Mouse (Mus musculus): ENCODE measurements around the gene Mrpl52. TPM values are rescaled to one million over a fixed set of nuclear protein-coding genes. Genes with fewer than 3 reads are reported as not detected.

Mrpl52 gene
- total and polyA plus RNA-seq, 3 experiments: 115 to 168 (median 129) TPM

DNA sequence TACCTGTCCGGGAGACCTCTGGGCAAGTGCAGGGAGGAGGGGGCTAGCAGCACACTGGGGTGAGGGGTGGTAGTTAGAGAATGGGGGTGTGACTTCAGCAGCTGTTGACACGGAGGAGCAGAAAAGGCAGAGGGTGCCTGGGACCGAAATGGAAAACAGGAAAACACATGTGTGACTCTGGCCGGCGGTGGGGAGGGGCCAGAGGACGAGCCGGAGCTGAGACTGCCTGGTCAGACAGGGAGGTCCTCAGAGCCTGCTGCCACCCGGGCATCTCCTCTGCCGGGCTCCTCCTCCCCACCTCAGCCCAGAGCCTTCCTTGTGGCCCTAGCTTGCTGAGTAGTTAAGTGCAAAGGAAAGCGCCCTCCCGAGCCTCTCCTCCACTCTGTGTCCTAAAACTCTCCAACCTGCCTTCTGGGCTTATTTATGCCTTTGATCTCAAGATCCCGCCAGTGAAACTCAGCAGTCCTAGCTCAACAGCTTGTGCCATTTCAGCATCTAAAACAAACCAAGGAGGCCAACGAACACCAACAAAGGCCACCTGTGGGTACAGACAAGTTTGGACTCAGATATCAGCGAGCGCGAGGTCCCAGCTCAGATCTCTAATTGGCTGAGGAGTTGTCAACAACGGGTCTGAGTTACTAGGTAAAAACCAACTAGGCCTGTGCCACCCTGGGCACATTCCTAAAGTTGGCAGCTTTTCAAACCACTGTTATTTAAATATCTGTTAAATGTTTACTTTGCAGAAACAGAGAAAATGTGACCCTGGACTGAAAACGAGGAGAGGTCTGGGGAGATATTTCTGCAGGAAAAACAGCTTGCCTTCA is 12.6 kb upstream of the Mrpl52 start:
- no peaks in the 10 kb centered on the region for H3K36me3 ChIP-seq (ENCODE audit: control insufficient read depth, insufficient read depth, low read length)
- peaks cover 3% of the 10 kb centered on the region; the same call in 1 of the 2 replicates for H3K4me1 ChIP-seq (ENCODE audit: control insufficient read depth, insufficient read depth, low read length)
- peak; percentile 48 to 53 for DNase-seq
- H3K27me3 ChIP-seq (ENCODE audit: control insufficient read depth, insufficient read depth, low read length): no peaks in the 10 kb centered on the region
- peak overlapping the region; percentile 37 for H3K4me3 ChIP-seq
- H3K9ac ChIP-seq (ENCODE audit: low read depth, low read length): peak overlapping the region; percentile 35
- no peak for TF ChIP-seq EP300 (IDR thresholded peaks at IDR 0.05; ENCODE audit: insufficient read depth, low read depth, low read length)
- TF ChIP-seq POLR2A (IDR thresholded peaks at IDR 0.05; ENCODE audit: insufficient read depth, low read depth, low read length): no peak
- TF ChIP-seq CTCF (IDR thresholded peaks at IDR 0.05): no peak
- 36% methylated on average over 18 of the region's 18 CpGs for WGBS
- H3K79me2 ChIP-seq (replicated peaks; ENCODE audit: control insufficient read depth, insufficient read depth, low read length): no peaks in the 10 kb centered on the region
- intact Hi-C loops (cut with DNase I): loop anchor here (2.0 to 5.0 kb wide), 2 partner anchors 52 to 185 kb away; partner anchors contain the start of gene Oxa1l
- peak overlapping the region; percentile 39 for H3K27ac ChIP-seq

- intact Hi-C loops (cut with DNase I): no loop called here
- Histone ChIP-seq H3K9ac (ENCODE audit: low read depth, low read length) (no peak overlapping the region), H3K27me3 (ENCODE audit: control insufficient read depth, insufficient read depth, low read length) (no peaks in the 10 kb centered on the region)
Observed at GRCm38 (mm10) chr14:54415241-54416020, 11.3 kb upstream of the Mrpl52 start.

DNA sequence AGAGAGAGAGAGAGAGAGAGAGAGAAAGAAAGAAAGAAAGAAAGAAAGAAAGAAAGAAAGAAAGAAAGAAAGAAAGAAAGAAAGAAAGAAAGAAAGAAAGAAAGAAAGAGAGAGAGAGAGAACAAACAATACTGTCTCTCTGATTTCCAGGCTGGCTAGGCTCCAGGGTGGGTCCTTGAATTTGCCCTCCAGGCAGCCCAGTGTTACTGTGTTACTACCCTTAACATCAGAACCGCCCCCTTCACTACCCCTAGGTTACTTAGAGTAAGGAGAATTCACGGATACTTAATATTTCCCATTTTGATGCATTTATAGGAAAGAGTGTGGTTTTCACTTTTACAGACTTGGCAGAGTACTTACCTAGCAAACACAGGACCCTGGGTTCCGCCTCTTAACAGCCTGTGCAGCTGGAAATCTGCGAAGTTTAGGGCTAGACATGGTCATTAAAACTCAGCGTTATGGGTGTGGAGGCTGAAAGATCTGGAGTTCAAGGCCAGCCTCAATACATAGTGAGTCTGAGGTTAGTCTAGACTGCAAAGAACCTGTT is 10.4 kb upstream of the Mrpl52 start:
- Histone ChIP-seq H3K27ac (no peak overlapping the region), H3K9ac (ENCODE audit: low read depth, low read length) (no peak overlapping the region), H3K4me1 (ENCODE audit: control insufficient read depth, insufficient read depth, low read length) (0 out of 2 replicates have a peak, but pooled peaks cover 1% of the 10 kb centered on the region), H3K36me3 (ENCODE audit: control insufficient read depth, insufficient read depth, low read length) (no peaks in the 10 kb centered on the region), H3K79me2 (replicated peaks; ENCODE audit: control insufficient read depth, insufficient read depth, low read length) (no peaks in the 10 kb centered on the region), H3K4me3 (no peak overlapping the region), H3K27me3 (ENCODE audit: control insufficient read depth, insufficient read depth, low read length) (no peaks in the 10 kb centered on the region)
- no peak for TF ChIP-seq EP300 (IDR thresholded peaks at IDR 0.05; ENCODE audit: insufficient read depth, low read depth, low read length)
- TF ChIP-seq CTCF (IDR thresholded peaks at IDR 0.05): no peak
- TF ChIP-seq POLR2A (IDR thresholded peaks at IDR 0.05; ENCODE audit: insufficient read depth, low read depth, low read length): no peak
- DNase-seq: no peak
- WGBS: 86% methylated on average over 5 of the region's 5 CpGs
- intact Hi-C loops (cut with DNase I): no loop called here

More at GRCm38 (mm10) chr14:54415241-54416020, 11.3 kb upstream of the Mrpl52 start:
- Histone ChIP-seq H3K4me3 (no peak overlapping the region), H3K4me1 (ENCODE audit: control insufficient read depth, insufficient read depth, low read length) (peaks cover 1% of the 10 kb centered on the region; the same call in 1 of the 2 replicates), H3K36me3 (ENCODE audit: control insufficient read depth, insufficient read depth, low read length) (no peaks in the 10 kb centered on the region), H3K79me2 (replicated peaks; ENCODE audit: control insufficient read depth, insufficient read depth, low read length) (no peaks in the 10 kb centered on the region), H3K27ac (no peak overlapping the region)
- no peak for DNase-seq
- 44% methylated on average over 13 of the region's 13 CpGs for WGBS
- TF ChIP-seq POLR2A (IDR thresholded peaks at IDR 0.05; ENCODE audit: insufficient read depth, low read depth, low read length) (no peak), CTCF (IDR thresholded peaks at IDR 0.05) (no peak), EP300 (IDR thresholded peaks at IDR 0.05; ENCODE audit: insufficient read depth, low read depth, low read length) (no peak)

DNA sequence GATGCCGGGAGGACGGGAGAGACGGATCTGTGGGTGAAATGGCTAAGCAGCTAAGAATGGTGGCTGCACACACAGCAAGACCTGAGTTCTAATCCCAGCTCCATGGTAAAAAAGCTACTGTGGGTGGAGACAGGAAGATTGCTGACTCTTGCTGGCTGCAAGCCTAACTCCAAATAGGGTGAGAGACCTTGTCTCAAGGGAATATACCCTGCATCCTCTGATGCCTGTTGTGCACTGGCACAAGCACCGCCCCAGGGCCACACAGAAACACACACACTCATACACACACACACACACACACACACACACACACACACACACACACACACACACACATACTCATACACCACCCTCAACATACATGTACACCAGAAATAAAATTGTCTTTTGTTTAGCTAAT is 9.9 kb upstream of the Mrpl52 start:
- Histone ChIP-seq H3K4me1 (ENCODE audit: control insufficient read depth, insufficient read depth, low read length) (0 out of 2 replicates have a peak, but pooled peaks cover 1% of the 10 kb centered on the region), H3K27ac (no peak overlapping the region), H3K79me2 (replicated peaks; ENCODE audit: control insufficient read depth, insufficient read depth, low read length) (no peaks in the 10 kb centered on the region), H3K27me3 (ENCODE audit: control insufficient read depth, insufficient read depth, low read length) (no peaks in the 10 kb centered on the region), H3K36me3 (ENCODE audit: control insufficient read depth, insufficient read depth, low read length) (no peaks in the 10 kb centered on the region), H3K9ac (ENCODE audit: low read depth, low read length) (no peak overlapping the region), H3K4me3 (no peak overlapping the region)
- intact Hi-C loops (cut with DNase I): no loop called here
- no peak for TF ChIP-seq POLR2A (IDR thresholded peaks at IDR 0.05; ENCODE audit: insufficient read depth, low read depth, low read length)
- no peak for TF ChIP-seq CTCF (IDR thresholded peaks at IDR 0.05)
- TF ChIP-seq EP300 (IDR thresholded peaks at IDR 0.05; ENCODE audit: insufficient read depth, low read depth, low read length): no peak
- 81% methylated on average over 4 of the region's 4 CpGs for WGBS
- DNase-seq: no peak

GRCm38 (mm10) chr14:54417623-54418081 is 9.1 kb upstream of the Mrpl52 start, which contains the start of gene Slc7a7:
Gene Slc7a7, minus strand, starts transcription at chr14:54417780.
- Histone ChIP-seq H3K27ac (peak within 1 kb of the TSS; percentile 12), H3K4me1 (ENCODE audit: control insufficient read depth, insufficient read depth, low read length) (0 out of 2 replicates have a peak, but pooled peaks cover 1% of the 10 kb centered on the region), H3K4me3 (no peak within 1 kb of the TSS), H3K9ac (ENCODE audit: low read depth, low read length) (no peak within 1 kb of the TSS), H3K79me2 (replicated peaks; ENCODE audit: control insufficient read depth, insufficient read depth, low read length) (no peaks in the 10 kb centered on the region), H3K36me3 (ENCODE audit: control insufficient read depth, insufficient read depth, low read length) (no peaks in the 10 kb centered on the region), H3K27me3 (ENCODE audit: control insufficient read depth, insufficient read depth, low read length) (no peaks in the 10 kb centered on the region)
- TF ChIP-seq CTCF (IDR thresholded peaks at IDR 0.05) (peak; percentile 63), POLR2A (IDR thresholded peaks at IDR 0.05; ENCODE audit: insufficient read depth, low read depth, low read length) (no peak)
- WGBS: 11% methylated on average over 19 of the region's 19 CpGs
- peak; percentile 36 to 40 for DNase-seq
- intact Hi-C loops (cut with DNase I): loop anchor here (2.0 kb wide), 1 partner anchor 31 kb away; no protein-coding TSS in a partner anchor

All from heart, adult 2 months (tissue).